Mouse (Mus musculus) lung, adult 2 months (tissue): ENCODE data around the gene Erh. TPM values are rescaled to one million over a fixed set of nuclear protein-coding genes. Genes with fewer than 3 reads are reported as not detected.

Source experiments
- DNase-seq: peaks from one replicate; pipeline ENCODE4 v3.0.0; 2022
- H3K4me1 ChIP-seq: fragments of 200-500 bp; 2 replicates; pipeline ENCODE4 v1.6.1; 2011; ENCODE audit warnings: low read length; ENCODE audit not compliant: control insufficient read depth, insufficient read depth
- H3K4me3 ChIP-seq: fragments of 200-500 bp; replicated peaks from 2 replicates; pipeline ENCODE3; 2011; ENCODE audit warnings: low read depth, mild to moderate bottlenecking, control low read depth, low read length; ENCODE audit errors: extremely low read depth
- CTCF ChIP-seq: fragments of 200-500 bp; IDR thresholded peaks from 2 replicates; pipeline ENCODE4 v1.5.1; 2011; ENCODE audit warnings: mild to moderate bottlenecking, low read length, control low read depth; ENCODE audit not compliant: insufficient read depth
- POLR2A ChIP-seq: fragments of 200-500 bp; IDR thresholded peaks from 2 replicates; pipeline ENCODE4 v1.6.1; 2011; ENCODE audit warnings: low read depth, mild to moderate bottlenecking, control low read depth, low read length, borderline replicate concordance; ENCODE audit errors: extremely low read depth
- WGBS: fragments of 180-500 bp; shearing (Covaris S2); methylation state at CpG from one replicate; pipeline ENCODE4 v1.1.7; 2018; 5-methylcytosine and 5-hydroxymethylcytosine counted together
- polyA plus RNA-seq: library from polyadenylated mRNA; depleted of rRNA; stranded (reverse); fragments of >200 nt; gene quantifications from 2 replicates; pipeline ENCODE4 v1.2.3, GENCODE M21; 2012

Gene Erh
- polyA plus RNA-seq, 1 experiment: 20.7 TPM

DNA sequence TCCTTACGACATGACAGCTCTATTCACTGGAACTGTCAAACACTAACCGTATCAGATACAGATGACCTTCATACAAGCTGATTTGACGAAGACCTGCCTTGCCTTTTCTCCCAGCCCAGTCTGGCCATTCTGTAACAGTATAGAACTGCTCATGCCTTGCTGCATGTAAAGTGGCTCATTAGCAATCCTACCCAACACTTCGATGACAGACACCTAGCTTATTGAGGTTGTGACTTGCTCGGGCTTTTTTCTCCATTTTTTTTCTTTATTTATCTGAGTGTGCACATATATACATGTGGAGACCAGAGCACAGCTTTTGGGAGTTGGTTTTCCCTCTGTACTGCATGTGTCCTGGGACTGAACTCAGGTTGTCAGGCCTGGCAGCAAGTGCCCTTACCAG lies 12.4 kb downstream of the Erh start:
- Histone ChIP-seq H3K4me3 (no peak overlapping the region), H3K4me1 (no peaks in the 10 kb centered on the region)
- TF ChIP-seq CTCF (no peak), POLR2A (no peak)
- 85% methylated on average over 5 of the region's 5 CpGs for WGBS
- DNase-seq: no peak

DNA sequence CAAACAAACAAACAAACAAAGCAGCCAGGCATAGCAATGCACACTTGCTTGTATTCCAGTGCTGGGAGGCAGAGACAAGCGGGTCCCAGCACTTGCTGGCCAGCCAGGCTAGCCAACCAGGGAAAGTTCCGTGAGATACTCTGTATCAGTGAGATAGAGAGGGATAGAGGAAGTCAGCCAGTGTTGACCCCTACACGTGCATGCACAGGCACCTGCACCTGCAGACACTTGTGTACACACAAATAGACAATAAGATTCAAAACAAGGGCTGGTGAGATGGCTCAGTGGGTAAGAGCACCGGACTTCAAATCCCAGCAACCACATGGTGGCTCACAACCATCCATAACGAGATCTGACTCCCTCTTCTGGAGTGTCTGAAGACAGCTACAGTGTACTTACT lies 23.6 kb downstream of the Erh start:
- 74% methylated on average over 5 of the region's 5 CpGs for WGBS
- TF ChIP-seq POLR2A (no peak), CTCF (no peak)

DNA sequence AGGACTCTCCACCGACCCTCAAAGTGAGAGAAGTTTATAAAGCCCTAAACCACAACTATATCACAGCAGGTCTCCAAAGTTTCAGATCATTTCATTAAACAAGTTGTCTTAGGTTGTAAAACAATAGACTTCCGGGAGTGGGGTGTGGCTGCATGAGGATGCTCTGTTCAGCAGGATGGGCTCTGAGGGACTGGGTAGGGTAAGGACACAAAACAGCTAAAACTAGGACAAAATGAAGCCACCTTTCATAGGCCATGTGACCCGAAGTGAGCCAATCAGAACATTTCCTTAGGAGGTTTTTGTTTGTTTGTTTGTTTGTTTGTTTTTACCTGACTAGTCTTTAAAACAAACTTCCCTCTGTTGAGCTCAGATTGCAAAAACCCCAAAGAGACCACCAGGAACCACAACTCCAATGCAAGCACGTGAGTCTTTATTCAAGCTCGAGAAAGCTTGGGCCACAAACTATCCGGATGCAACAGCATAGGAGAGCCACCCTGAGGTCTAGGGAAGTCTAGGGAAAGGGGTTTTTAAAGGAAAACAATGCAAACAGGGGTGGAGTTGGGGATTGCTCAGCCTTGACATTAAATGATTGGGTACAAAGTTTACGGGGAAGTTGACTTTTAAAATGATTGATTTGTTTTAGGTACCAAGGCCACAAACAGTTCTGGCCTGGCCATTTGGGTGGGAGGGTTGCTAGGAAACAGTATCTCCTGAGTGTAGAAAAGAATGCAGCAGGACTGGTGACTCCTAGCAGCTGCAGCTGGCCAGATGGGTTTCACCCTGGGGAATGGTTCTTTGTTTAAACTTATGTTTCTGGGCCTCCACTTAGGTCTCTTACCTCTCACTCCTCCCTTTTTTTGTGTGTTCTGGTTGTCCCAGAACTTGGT lies 28.5 kb downstream of the Erh start:
- Histone ChIP-seq H3K4me1 (no peaks in the 10 kb centered on the region), H3K4me3 (no peak overlapping the region)
- WGBS: 45% methylated on average over 7 of the region's 7 CpGs
- no peak for DNase-seq
- no peak for TF ChIP-seq POLR2A
- no peak for TF ChIP-seq CTCF

More for the DNA sequence above, 23.6 kb downstream of the Erh start:
- no peak for DNase-seq
- Histone ChIP-seq H3K4me1 (no peaks in the 10 kb centered on the region), H3K4me3 (no peak overlapping the region)

DNA sequence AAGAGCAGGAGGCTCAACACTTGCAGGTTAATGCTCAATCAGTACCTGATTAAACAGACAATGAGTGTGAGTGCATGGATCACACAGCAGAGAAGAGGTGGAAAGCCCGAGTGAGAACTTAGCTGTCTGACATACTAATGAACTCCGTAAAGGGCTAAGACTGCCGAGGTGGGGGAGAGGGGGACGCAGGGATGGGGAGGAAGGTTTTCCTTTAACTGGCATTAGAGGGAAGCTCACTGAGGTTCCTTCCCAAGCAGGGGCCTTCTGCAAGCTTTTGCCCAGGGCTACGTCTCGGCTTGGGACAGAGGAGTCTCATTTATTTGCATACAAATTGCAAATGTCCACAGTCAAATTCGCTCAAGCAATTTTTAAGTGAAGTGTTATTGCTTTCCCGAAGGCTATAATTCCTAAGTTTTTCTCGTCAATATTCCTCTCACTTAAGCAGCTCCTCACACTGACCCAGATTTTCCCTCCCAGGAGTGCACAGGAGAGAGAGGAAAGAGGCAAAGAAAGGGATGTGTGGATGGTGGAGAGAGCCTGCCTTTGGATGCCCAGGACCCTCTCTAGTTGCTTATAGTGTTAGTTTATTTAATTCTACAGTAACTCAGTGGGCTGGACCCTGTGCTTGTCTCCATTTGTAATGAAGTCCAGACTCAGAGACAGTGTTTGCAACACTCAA lies 31.9 kb downstream of the Erh start:
- Histone ChIP-seq H3K4me3 (no peak overlapping the region), H3K4me1 (no peaks in the 10 kb centered on the region)
- WGBS: 57% methylated on average over 9 of the region's 9 CpGs
- no peak for DNase-seq
- TF ChIP-seq CTCF: no peak
- no peak for TF ChIP-seq POLR2A

DNA sequence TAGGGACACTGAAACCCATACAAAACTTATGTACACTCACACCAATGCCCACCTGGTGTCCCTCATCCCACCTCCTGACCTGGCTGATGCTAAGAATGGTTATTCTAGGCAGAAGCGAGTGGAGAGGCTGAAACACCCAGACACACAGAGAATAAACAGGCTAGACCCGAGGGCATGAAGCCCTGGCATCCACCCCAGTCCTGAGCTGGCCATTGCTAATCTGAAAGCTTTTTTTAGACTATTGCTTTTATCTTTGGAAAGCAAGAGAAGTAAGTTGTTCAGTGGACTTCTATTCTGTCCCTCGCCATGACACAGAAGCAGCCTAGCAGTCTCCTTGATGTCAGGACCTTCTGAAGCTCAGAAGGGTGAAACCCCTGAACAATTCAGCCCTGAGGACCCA lies 34.2 kb downstream of the Erh start:
- Histone ChIP-seq H3K4me3 (no peak overlapping the region), H3K4me1 (no peaks in the 10 kb centered on the region)
- DNase-seq: no peak
- WGBS: 55% methylated on average over 3 of the region's 3 CpGs
- TF ChIP-seq POLR2A: no peak
- no peak for TF ChIP-seq CTCF

DNA sequence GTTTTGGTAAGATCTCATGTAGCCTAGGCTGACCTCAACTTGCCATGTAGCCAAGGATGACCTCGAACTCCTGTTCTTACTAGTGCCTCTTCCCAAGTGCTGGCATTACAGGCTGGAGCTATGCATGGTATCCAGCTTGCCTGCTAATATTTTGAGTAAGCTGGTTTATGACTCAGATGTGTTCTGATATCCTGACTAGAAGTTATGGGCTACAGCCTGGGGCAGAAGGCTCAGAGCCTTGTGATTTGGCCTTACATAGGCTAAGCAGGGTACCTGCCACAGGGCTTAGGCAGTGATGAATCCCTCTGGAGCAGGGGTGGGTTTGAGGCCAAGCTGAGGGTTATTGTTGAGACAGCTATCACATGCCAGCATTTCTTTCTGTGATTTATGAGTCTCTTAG lies 35.6 kb downstream of the Erh start:
- TF ChIP-seq CTCF (no peak), POLR2A (no peak)
- 65% methylated on average over 1 of the region's 1 CpGs for WGBS
- Histone ChIP-seq H3K4me3 (no peak overlapping the region), H3K4me1 (no peaks in the 10 kb centered on the region)
- DNase-seq: no peak

DNA sequence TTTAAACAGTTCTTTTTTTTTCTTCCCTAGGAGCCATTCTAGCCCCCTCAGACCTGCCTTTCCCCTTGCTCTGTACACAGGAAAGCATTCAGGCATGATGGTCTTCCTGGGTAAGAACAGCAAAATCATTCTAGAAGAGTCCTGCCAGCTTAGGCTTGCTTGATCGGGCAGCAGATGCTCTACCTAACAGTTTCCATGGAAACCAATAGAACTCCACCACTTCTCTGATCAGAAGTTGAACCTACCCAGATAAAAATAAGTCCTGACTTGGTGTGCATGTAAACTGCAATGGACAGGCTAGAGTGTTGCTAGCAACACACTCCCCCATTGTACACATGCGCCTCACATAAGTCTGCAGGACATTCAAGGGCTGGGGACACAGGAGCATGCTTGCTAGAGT lies 39.9 kb downstream of the Erh start:
- TF ChIP-seq CTCF: no peak
- no peak for TF ChIP-seq POLR2A
- no peak for DNase-seq
- WGBS: 76% methylated on average over 2 of the region's 2 CpGs
- no peaks in the 10 kb centered on the region for H3K4me1 ChIP-seq
- H3K4me3 ChIP-seq: no peak overlapping the region

DNA sequence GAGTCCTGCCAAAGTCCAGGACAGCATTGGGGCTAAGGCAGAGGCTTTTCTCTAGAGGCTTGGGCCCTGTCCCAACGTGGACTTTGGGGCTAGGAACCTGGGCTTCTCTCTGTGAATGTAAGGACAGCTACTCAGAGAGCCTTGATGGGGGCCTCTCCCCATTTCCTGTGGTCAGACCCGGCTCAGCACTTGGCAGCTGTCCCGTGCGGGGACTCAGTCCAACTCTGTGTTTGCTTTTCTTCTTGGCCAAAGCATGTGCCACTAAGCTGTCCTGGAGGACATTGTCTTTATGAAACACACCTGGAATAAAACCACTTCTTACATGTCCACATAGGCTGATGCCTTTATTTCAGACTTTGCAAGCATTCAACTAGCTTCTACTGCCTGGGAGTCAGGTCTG lies 40.6 kb downstream of the Erh start:
- H3K4me1 ChIP-seq: 0 out of 2 replicates have a peak, but pooled peaks cover 2% of the 10 kb centered on the region
- WGBS: 4% methylated on average over 4 of the region's 4 CpGs
- no peak for TF ChIP-seq CTCF
- no peak for TF ChIP-seq POLR2A
- peak; percentile 74 for DNase-seq
- no peak overlapping the region for H3K4me3 ChIP-seq

DNA sequence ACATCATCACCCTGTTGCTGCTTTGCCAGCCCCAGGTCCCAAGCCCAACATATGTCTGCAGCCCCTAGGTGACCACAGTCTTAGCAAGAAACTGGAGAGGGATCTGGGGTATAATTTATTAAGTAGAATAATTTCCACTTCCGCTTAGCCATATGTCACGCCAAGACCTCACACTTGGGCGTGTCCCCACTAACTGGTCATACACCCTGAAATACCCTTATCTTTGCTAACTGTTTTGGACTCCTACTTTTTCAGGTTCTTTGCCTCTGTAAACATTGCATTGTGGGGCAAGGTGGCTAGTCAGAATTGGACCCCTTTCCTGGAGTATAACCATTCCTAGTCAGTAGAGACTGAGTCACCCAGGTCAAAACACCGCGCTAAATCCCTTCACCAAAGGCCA lies 41.7 kb downstream of the Erh start:
- no peak for DNase-seq
- TF ChIP-seq POLR2A (no peak), CTCF (no peak)
- Histone ChIP-seq H3K4me1 (0 out of 2 replicates have a peak, but pooled peaks cover 2% of the 10 kb centered on the region), H3K4me3 (no peak overlapping the region)
- 95% methylated on average over 5 of the region's 5 CpGs for WGBS

DNA sequence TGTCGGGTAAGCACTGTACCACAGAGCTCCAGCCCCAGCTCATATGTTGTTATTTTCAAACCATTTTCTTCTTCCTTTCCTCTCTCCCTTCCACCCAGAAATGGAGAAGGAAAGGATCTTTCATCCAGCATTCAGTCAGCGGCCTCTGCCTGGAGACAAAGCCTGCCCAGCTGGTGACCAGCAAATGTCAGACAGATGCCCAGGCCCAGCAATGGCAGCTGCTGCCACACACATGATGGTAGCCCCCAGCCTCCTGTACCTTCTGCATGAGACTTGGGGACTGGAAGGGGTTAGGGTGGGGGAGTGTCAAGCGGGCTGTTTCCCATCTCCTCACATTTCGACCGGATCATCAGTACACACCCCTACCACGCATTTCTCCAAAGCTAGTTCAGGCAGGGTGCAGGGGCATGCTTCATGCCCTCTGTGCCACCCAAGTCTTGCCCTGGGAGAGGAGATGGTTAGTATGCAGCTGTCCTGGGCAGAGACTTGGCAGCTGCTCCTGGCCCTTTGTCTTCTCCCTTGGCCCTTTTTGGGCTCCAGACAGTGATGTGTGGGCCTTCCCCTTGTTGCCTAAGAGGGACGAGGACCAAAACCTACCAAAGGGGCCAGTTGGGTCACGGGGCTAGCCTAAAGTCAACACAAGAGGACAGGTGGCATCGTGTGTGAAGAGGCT lies 42.4 kb downstream of the Erh start:
- no peak for TF ChIP-seq POLR2A
- no peak for TF ChIP-seq CTCF
- WGBS: 85% methylated on average over 9 of the region's 9 CpGs
- no peak for DNase-seq
- H3K4me1 ChIP-seq: 0 out of 2 replicates have a peak, but pooled peaks cover 2% of the 10 kb centered on the region
- no peak overlapping the region for H3K4me3 ChIP-seq
